Mouse (Mus musculus): ENCODE data around the gene DXBay18. TPM values are rescaled to one million over a fixed set of nuclear protein-coding genes. Genes with fewer than 3 reads are reported as not detected.
"Not testable (repeated sequence)": the region's sequence is repeated elsewhere in the genome, so short reads cannot be mapped to it uniquely, and the experiment has no call there.

DXBay18 gene
- not detected for polyA plus RNA-seq (2012; fragmentation: generic; extraction: Trizol)
- long read RNA-seq, experiment 1, result 0 reads
- long read RNA-seq, experiment 2, result 0 reads

GRCm38 (mm10) chrX:73149350-73149749 is at the start of gene DXBay18:
TSS of gene DXBay18 (minus strand) at chrX:73149450.
- not testable (repeated sequence) for H3K4me3 ChIP-seq (ENCODE audit: insufficient read depth, poor library complexity, severe bottlenecking); H3K79me2 ChIP-seq (ENCODE audit: control insufficient read depth, insufficient read depth); H3K27me3 ChIP-seq (ENCODE audit: control insufficient read depth, insufficient read depth, insufficient read length); H3K36me3 ChIP-seq (ENCODE audit: control insufficient read depth, insufficient read depth); H3K79me3 ChIP-seq (ENCODE audit: low read depth); H3ac ChIP-seq (ENCODE audit: control insufficient read depth, insufficient read length, low read depth)

GRCm38 (mm10) chrX:73191934-73192333 is 42.7 kb upstream of the DXBay18 start, which contains the start of gene Xlr3b:
TSS of gene Xlr3b (plus strand) at chrX:73192207.
- not testable (repeated sequence) for H3K4me3 ChIP-seq (ENCODE audit: insufficient read depth, poor library complexity, severe bottlenecking); H3K27me3 ChIP-seq (ENCODE audit: control insufficient read depth, insufficient read depth, insufficient read length); H3K79me2 ChIP-seq (ENCODE audit: control insufficient read depth, insufficient read depth); H3K36me3 ChIP-seq (ENCODE audit: control insufficient read depth, insufficient read depth); H3ac ChIP-seq (ENCODE audit: control insufficient read depth, insufficient read length, low read depth); H3K79me3 ChIP-seq (ENCODE audit: low read depth)

- not testable (repeated sequence) for H3K27me3 ChIP-seq (ENCODE audit: control insufficient read depth, insufficient read depth, insufficient read length)
These were observed 27.6 kb upstream of the DXBay18 start, which contains the start of gene Spin2d for GRCm38 (mm10) chrX:73176889-73177288. TSS of gene Spin2d (minus strand) at chrX:73176989.

GRCm38 (mm10) chrX:73148496-73148895 is 754 bp downstream of the DXBay18 start, which contains the start of gene Xlr5b:
TSS of gene Xlr5b (plus strand) at chrX:73148796.
- not testable (repeated sequence) for H3K27me3 ChIP-seq (ENCODE audit: control insufficient read depth, insufficient read depth, insufficient read length); H3K79me2 ChIP-seq (ENCODE audit: control insufficient read depth, insufficient read depth); H3K79me3 ChIP-seq (ENCODE audit: low read depth); H3K4me3 ChIP-seq (ENCODE audit: insufficient read depth, poor library complexity, severe bottlenecking); H3K36me3 ChIP-seq (ENCODE audit: control insufficient read depth, insufficient read depth); H3ac ChIP-seq (ENCODE audit: control insufficient read depth, insufficient read length, low read depth)

More at GRCm38 (mm10) chrX:73176889-73177288, 27.6 kb upstream of the DXBay18 start, which contains the start of gene Spin2d:
- not testable (repeated sequence) for H3K4me3 ChIP-seq (ENCODE audit: insufficient read depth, poor library complexity, severe bottlenecking); H3K36me3 ChIP-seq (ENCODE audit: control insufficient read depth, insufficient read depth); H3K79me3 ChIP-seq (ENCODE audit: low read depth); H3ac ChIP-seq (ENCODE audit: control insufficient read depth, insufficient read length, low read depth); H3K79me2 ChIP-seq (ENCODE audit: control insufficient read depth, insufficient read depth)

GRCm38 (mm10) chrX:73143218-73143618 is 6.0 kb downstream of the DXBay18 start:
- not testable (repeated sequence) for H3K79me3 ChIP-seq (ENCODE audit: low read depth); H3K79me2 ChIP-seq (ENCODE audit: control insufficient read depth, insufficient read depth); H3K27me3 ChIP-seq (ENCODE audit: control insufficient read depth, insufficient read depth, insufficient read length); H3K4me3 ChIP-seq (ENCODE audit: insufficient read depth, poor library complexity, severe bottlenecking); H3K36me3 ChIP-seq (ENCODE audit: control insufficient read depth, insufficient read depth); H3ac ChIP-seq (ENCODE audit: control insufficient read depth, insufficient read length, low read depth)

- H3K79me3 ChIP-seq (ENCODE audit: low read depth); H3K79me2 ChIP-seq (ENCODE audit: control insufficient read depth, insufficient read depth); H3K27me3 ChIP-seq (ENCODE audit: control insufficient read depth, insufficient read depth, insufficient read length); H3K4me3 ChIP-seq (ENCODE audit: insufficient read depth, poor library complexity, severe bottlenecking); H3ac ChIP-seq (ENCODE audit: control insufficient read depth, insufficient read length, low read depth); H3K36me3 ChIP-seq (ENCODE audit: control insufficient read depth, insufficient read depth): not testable (repeated sequence)
These were observed 26.1 kb downstream of the DXBay18 start for GRCm38 (mm10) chrX:73122859-73123829.

- H3K36me3 ChIP-seq (ENCODE audit: control insufficient read depth, insufficient read depth); H3K27me3 ChIP-seq (ENCODE audit: control insufficient read depth, insufficient read depth, insufficient read length); H3K79me2 ChIP-seq (ENCODE audit: control insufficient read depth, insufficient read depth); H3K79me3 ChIP-seq (ENCODE audit: low read depth); H3K4me3 ChIP-seq (ENCODE audit: insufficient read depth, poor library complexity, severe bottlenecking); H3ac ChIP-seq (ENCODE audit: control insufficient read depth, insufficient read length, low read depth): not testable (repeated sequence)
These were observed 32.5 kb downstream of the DXBay18 start, which contains the start of gene Gm14685 for GRCm38 (mm10) chrX:73116747-73117146. TSS of gene Gm14685 (plus strand) at chrX:73117047.

GRCm38 (mm10) chrX:73096941-73097508 is 52.2 kb downstream of the DXBay18 start, which contains the start of gene Xlr3a:
TSS of gene Xlr3a (minus strand) at chrX:73097095.
- H3K36me3 ChIP-seq (ENCODE audit: control insufficient read depth, insufficient read depth); H3K79me3 ChIP-seq (ENCODE audit: low read depth); H3K27me3 ChIP-seq (ENCODE audit: control insufficient read depth, insufficient read depth, insufficient read length); H3ac ChIP-seq (ENCODE audit: control insufficient read depth, insufficient read length, low read depth); H3K79me2 ChIP-seq (ENCODE audit: control insufficient read depth, insufficient read depth); H3K4me3 ChIP-seq (ENCODE audit: insufficient read depth, poor library complexity, severe bottlenecking): not testable (repeated sequence)

Other genes starting within 250 kb of the DXBay18 start
- gene Cetn2, start 231.0 kb downstream of the DXBay18 start, polyA plus RNA-seq (2012; fragmentation: generic; extraction: Trizol), result 23.3 TPM
- gene Nsdhl, start 230.9 kb downstream of the DXBay18 start, polyA plus RNA-seq (2012; fragmentation: generic; extraction: Trizol), result 41.1 TPM
- gene Zfp185, start 162.1 kb downstream of the DXBay18 start, polyA plus RNA-seq (2012; fragmentation: generic; extraction: Trizol), result not detected
- gene Pnma5, start 112.3 kb downstream of the DXBay18 start, polyA plus RNA-seq (2012; fragmentation: generic; extraction: Trizol), result 0.06 TPM
- gene Pnma3, start 84.7 kb downstream of the DXBay18 start, polyA plus RNA-seq (2012; fragmentation: generic; extraction: Trizol), result not detected
- 0.28 TPM for gene Xlr4a, start 67.0 kb downstream of the DXBay18 start, polyA plus RNA-seq (2012; fragmentation: generic; extraction: Trizol)
- gene Xlr3a, start 52.4 kb downstream of the DXBay18 start, polyA plus RNA-seq (2012; fragmentation: generic; extraction: Trizol), result 2.6 TPM
- gene Gm14685, start 32.4 kb downstream of the DXBay18 start, polyA plus RNA-seq (2012; fragmentation: generic; extraction: Trizol), result not detected
- gene Xlr5b, start 654 bp downstream of the DXBay18 start, polyA plus RNA-seq (2012; fragmentation: generic; extraction: Trizol), result not detected
- not detected for gene Spin2d, start 27.5 kb upstream of the DXBay18 start, polyA plus RNA-seq (2012; fragmentation: generic; extraction: Trizol)
- gene Xlr3b, start 42.8 kb upstream of the DXBay18 start, polyA plus RNA-seq (2012; fragmentation: generic; extraction: Trizol), result 0.15 TPM
- gene Xlr4b, start 64.9 kb upstream of the DXBay18 start, polyA plus RNA-seq (2012; fragmentation: generic; extraction: Trizol), result 0.09 TPM
- gene F8a, start 78.8 kb upstream of the DXBay18 start, polyA plus RNA-seq (2012; fragmentation: generic; extraction: Trizol), result 3.3 TPM
- gene Xlr4c, start 93.7 kb upstream of the DXBay18 start, polyA plus RNA-seq (2012; fragmentation: generic; extraction: Trizol), result 0.06 TPM
- 1.4 TPM for gene Xlr3c, start 115.9 kb upstream of the DXBay18 start, polyA plus RNA-seq (2012; fragmentation: generic; extraction: Trizol)
- gene Xlr5a, start 143.5 kb upstream of the DXBay18 start, polyA plus RNA-seq (2012; fragmentation: generic; extraction: Trizol), result not detected
- not detected for gene Xlr5c, start 143.5 kb upstream of the DXBay18 start, polyA plus RNA-seq (2012; fragmentation: generic; extraction: Trizol)
- not detected for gene Gm45015, start 187.4 kb upstream of the DXBay18 start, polyA plus RNA-seq (2012; fragmentation: generic; extraction: Trizol)
- gene Zfp275, start 193.2 kb upstream of the DXBay18 start, polyA plus RNA-seq (2012; fragmentation: generic; extraction: Trizol), result 5.9 TPM
- not detected for gene Gm18336, start 249.3 kb upstream of the DXBay18 start, polyA plus RNA-seq (2012; fragmentation: generic; extraction: Trizol)